Comparison of ENCODE assay signal across 14 mouse cellular contexts in the genomic region with DNA sequence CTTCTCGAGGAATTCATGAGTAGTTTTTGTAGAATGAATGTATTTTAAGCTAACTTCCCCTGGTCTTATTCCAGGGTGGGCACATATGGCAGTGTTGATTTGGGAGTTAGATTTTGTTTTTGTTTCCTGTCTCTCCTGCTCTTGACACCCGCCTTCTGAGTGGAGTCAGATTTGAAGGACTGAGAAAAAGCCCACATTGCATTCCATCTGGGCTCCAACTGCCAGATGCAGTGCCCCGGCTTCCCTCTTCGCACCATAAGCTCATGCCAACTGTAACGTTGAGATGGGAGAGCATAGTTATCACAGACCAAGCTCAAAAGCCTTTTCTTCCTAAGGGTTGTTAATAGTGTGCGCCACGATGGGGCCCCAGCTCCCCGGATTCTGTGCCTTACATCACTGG. TPM values are rescaled to one million over a fixed set of nuclear protein-coding genes. Genes with fewer than 3 reads are reported as not detected.
DNase-seq lines count a peak whose midpoint lies in the region; ATAC-seq and TF ChIP-seq lines count a peak whose summit lies in the region.
"Had no signal": no experiment of that assay in that cellular context is flagged by ENCODE, and none has a peak within 500 bp of the region (broad histone marks: within the 10 kb centered on the region; RNA-seq: fewer than 3 reads in every experiment).

No protein-coding gene starts in this region.

- DNase-seq in spleen, adult 2 months (ENCODE audit: low read depth in 1 of 2, low spot score in 2 of 2): no peak
- no peak for DNase-seq in spleen, postnatal 14 days (ENCODE audit: low spot score in 2 of 2)
- peak; percentile 20 to 50 for DNase-seq in frontal cortex, postnatal 25 days (ENCODE audit: low spot score in 2 of 2)
- DNase-seq in left cerebral cortex, adult 8-10 months (ENCODE audit: low spot score in 2 of 2): peak; percentile 18 to 74
- peak; percentile 42 for DNase-seq in right cerebral cortex, postnatal 4 days
- no peak for DNase-seq in cerebellum, postnatal 14 days
- no peak for DNase-seq in thymus, adult 2 months
- DNase-seq in liver, embryonic 11.5 days (ENCODE audit: low spot score): no peak

- peak overlapping the region; percentile 61 for H3K27ac ChIP-seq in spleen, adult 2 months (ENCODE audit: insufficient read depth, low read length)
- no peak overlapping the region for H3K27ac ChIP-seq in thymus, adult 2 months (ENCODE audit: control insufficient read depth, insufficient read depth, low read length)
- H3K27ac ChIP-seq in liver, embryonic 11.5 days (ENCODE audit: low read depth, low read length): no peak overlapping the region
- H3K27ac ChIP-seq: heart, embryonic 13.5 days; hindbrain, embryonic 15.5 days; limb, embryonic 15.5 days had no signal

- H3K36me3 ChIP-seq in spleen, adult 2 months (ENCODE audit: control insufficient read depth, insufficient read depth, low read length): no peaks in the 10 kb centered on the region
- no peaks in the 10 kb centered on the region for H3K36me3 ChIP-seq in thymus, adult 2 months (ENCODE audit: control insufficient read depth, insufficient read depth, low read length)
- no peaks in the 10 kb centered on the region for H3K36me3 ChIP-seq in liver, embryonic 11.5 days (ENCODE audit: control insufficient read depth, insufficient read depth, low read length)
- H3K36me3 ChIP-seq: heart, embryonic 13.5 days; hindbrain, embryonic 15.5 days; limb, embryonic 15.5 days had no signal

- 50% methylated on average over 8 of the region's 8 CpGs for WGBS in spleen, adult 2 months
- 57% methylated on average over 8 of the region's 8 CpGs for WGBS in thymus, adult 2 months
- 56% methylated on average over 8 of the region's 8 CpGs for WGBS in liver, embryonic 11.5 days

- H3K4me3 ChIP-seq in spleen, adult 2 months (ENCODE audit: extremely low read depth, insufficient read depth, insufficient read length): no peak overlapping the region
- no peak overlapping the region for H3K4me3 ChIP-seq in thymus, adult 2 months (ENCODE audit: control insufficient read depth, insufficient read depth, low read length)
- no peak overlapping the region for H3K4me3 ChIP-seq in liver, embryonic 11.5 days (ENCODE audit: low read depth, low read length)
- H3K4me3 ChIP-seq: erythroblast, embryonic 14.5 days; heart, embryonic 13.5 days; hindbrain, embryonic 15.5 days; limb, embryonic 15.5 days had no signal

- TF ChIP-seq POLR2A in spleen, adult 2 months (IDR thresholded peaks at IDR 0.05; ENCODE audit: low read depth, low read length): no peak
- TF ChIP-seq POLR2A in thymus, adult 2 months (IDR thresholded peaks at IDR 0.05; ENCODE audit: control insufficient read depth, extremely low read depth, insufficient read depth, low read length, poor library complexity): no peak

- H3K4me2 ChIP-seq in liver, embryonic 11.5 days: no peak overlapping the region
- H3K4me2 ChIP-seq: heart, embryonic 13.5 days; hindbrain, embryonic 15.5 days; limb, embryonic 15.5 days had no signal

- H3K4me1 ChIP-seq in spleen, adult 2 months (ENCODE audit: control insufficient read depth, insufficient read depth, insufficient read length): no peaks in the 10 kb centered on the region; the same call in none of the 2 replicates
- no peaks in the 10 kb centered on the region for H3K4me1 ChIP-seq in thymus, adult 2 months (replicated peaks; ENCODE audit: control insufficient read depth, insufficient read depth, low read length)
- H3K4me1 ChIP-seq in liver, embryonic 11.5 days (replicated peaks; ENCODE audit: control insufficient read depth, insufficient read depth, low read length): no peaks in the 10 kb centered on the region
- H3K4me1 ChIP-seq: heart, embryonic 13.5 days; hindbrain, embryonic 15.5 days; limb, embryonic 15.5 days had no signal

- no peaks in the 10 kb centered on the region for H3K9me3 ChIP-seq in liver, embryonic 11.5 days (ENCODE audit: control insufficient read depth, low read length)
- H3K9me3 ChIP-seq: heart, embryonic 13.5 days; hindbrain, embryonic 15.5 days; limb, embryonic 15.5 days had no signal

- no peaks in the 10 kb centered on the region for H3K27me3 ChIP-seq in spleen, adult 2 months (ENCODE audit: control insufficient read depth, insufficient read depth, low read length)
- no peaks in the 10 kb centered on the region for H3K27me3 ChIP-seq in thymus, adult 2 months (ENCODE audit: control insufficient read depth, insufficient read depth, low read length)
- H3K27me3 ChIP-seq in liver, embryonic 11.5 days (replicated peaks; ENCODE audit: control insufficient read depth, insufficient read depth, low read length): 0 out of 2 replicates have a peak, but pooled peaks cover 3% of the 10 kb centered on the region
- H3K27me3 ChIP-seq: hindbrain, embryonic 15.5 days; limb, embryonic 15.5 days had no signal

- TF ChIP-seq CTCF in spleen, adult 2 months (IDR thresholded peaks at IDR 0.05; ENCODE audit: extremely low read depth, insufficient read depth, insufficient read length, insufficient replicate concordance): no peak
- no peak for TF ChIP-seq CTCF in thymus, adult 2 months (IDR thresholded peaks at IDR 0.05; ENCODE audit: borderline replicate concordance, control insufficient read depth, extremely low read depth, insufficient read depth, low read length, poor library complexity)

- H3K9ac ChIP-seq in liver, embryonic 11.5 days (ENCODE audit: low read depth, low read length): no peak overlapping the region
- H3K9ac ChIP-seq: heart, embryonic 13.5 days; hindbrain, embryonic 15.5 days; limb, embryonic 15.5 days had no signal

- ATAC-seq in liver, embryonic 11.5 days (replicated peaks; ENCODE audit: low FRiP score): no peak
- ATAC-seq: Patski had no signal

RNA-seq across cellular contexts. Expression of gene Fsip1, which starts 5.9 kb away (rescaled TPM):
- polyA plus RNA-seq in spleen, adult 2 months (2012; rRNA removed): 0.06 and 0.13 TPM in 2 replicates
- 1 to 10 TPM in 2 of 4 experiments, under 1 TPM in 2; 0.41 to 1.3 (median 0.80) TPM for total RNA-seq in left cerebral cortex, adult 8-10 months (2022)
- not detected in 2 replicates for polyA plus RNA-seq in thymus, adult 2 months (2012; rRNA removed)
- polyA plus RNA-seq in liver, embryonic 11.5 days (2014; fragmentation: Nextera tagmentation; extraction: Ambion mirVana): 0.29 and 0.81 TPM in 2 replicates
- total RNA-seq: monocyte, adult 5-6 weeks had no signal
- polyA plus RNA-seq: erythroblast, embryonic 14.5 days; heart, embryonic 13.5 days had no signal

Comparison
In these comparisons a context has a peak if more than half of its experiments do, and no peak if none do; other contexts are left out.
1. DNase-seq: peak in frontal cortex, postnatal 25 days (2 of 2), left cerebral cortex, adult 8-10 months (2 of 2) and right cerebral cortex, postnatal 4 days (single experiment); none in spleen, adult 2 months (0 of 2), spleen, postnatal 14 days (0 of 2), cerebellum, postnatal 14 days (0 of 2), thymus, adult 2 months (single experiment) and liver, embryonic 11.5 days (single experiment).